Mouse (Mus musculus) ES-E14 (cell line): ENCODE measurements around the gene Pip5kl1. TPM values are rescaled to one million over a fixed set of nuclear protein-coding genes. Genes with fewer than 3 reads are reported as not detected.
A peak's percentile ranks its signal among the peaks of the same experiment; 100 is the strongest.

Experiments used
- DNase-seq: peaks from one replicate; pipeline ENCODE4 v3.0.0-alpha.2; 2013; ENCODE audit warnings: low read depth, low spot score
- H3K27ac ChIP-seq: 2 replicates; pipeline ENCODE4 v1.5.1; 2012; ENCODE audit warnings: low read depth, mild to moderate bottlenecking, low read length, moderate library complexity, mixed read lengths; ENCODE audit not compliant: poor library complexity, insufficient read depth, severe bottlenecking
- H3K36me3 ChIP-seq: 2 replicates; pipeline ENCODE4 v1.6.1; 2012; ENCODE audit warnings: mild to moderate bottlenecking, low read length, moderate library complexity, mixed read lengths; ENCODE audit not compliant: control insufficient read depth, poor library complexity, insufficient read depth, severe bottlenecking
- H3K4me1 ChIP-seq, 2 experiments: fragments of 150-350 bp in 1 of 2; sonication (generic) in 1 of 2; 2 replicates each; pipeline ENCODE4 v1.6.1; 2012; ENCODE audit warnings: low read length in 2 of 2, mild to moderate bottlenecking in 1 of 2, mixed read lengths in 1 of 2; ENCODE audit not compliant: control insufficient read depth in 2 of 2, insufficient read depth in 2 of 2, poor library complexity in 1 of 2
- H3K4me3 ChIP-seq, 2 experiments: fragments of 150-350 bp in 1 of 2; sonication (generic) in 1 of 2; 2 replicates each; pipeline ENCODE4 v1.5.1; 2012; ENCODE audit warnings: low read length in 2 of 2, low read depth in 1 of 2, mild to moderate bottlenecking in 1 of 2, mixed read lengths in 1 of 2; ENCODE audit not compliant: insufficient read depth in 1 of 2, poor library complexity in 1 of 2, severe bottlenecking in 1 of 2
- H3K9ac ChIP-seq: 2 replicates; pipeline ENCODE4 v1.6.1; 2012; ENCODE audit warnings: low read depth, mild to moderate bottlenecking, low read length, mixed read lengths; ENCODE audit not compliant: poor library complexity, insufficient read depth, severe bottlenecking
- H3K9me3 ChIP-seq: fragments of 150-350 bp; sonication (generic); 2 replicates; pipeline ENCODE4 v1.6.1; 2012; ENCODE audit warnings: low read depth, mild to moderate bottlenecking, low read length; ENCODE audit not compliant: control insufficient read depth, insufficient read depth
- CHD2 ChIP-seq: IDR thresholded peaks from 2 replicates; pipeline ENCODE4 v1.6.1; 2014; ENCODE audit warnings: mild to moderate bottlenecking, low read depth, low read length, inconsistent platforms
- HCFC1 ChIP-seq: IDR thresholded peaks from 2 replicates; pipeline ENCODE4 v1.6.1; 2012; ENCODE audit warnings: low read length, inconsistent platforms, borderline replicate concordance; ENCODE audit not compliant: insufficient read depth
- MAFK ChIP-seq: IDR thresholded peaks from 2 replicates; pipeline ENCODE4 v1.6.1; 2014; ENCODE audit warnings: mild to moderate bottlenecking, low read depth, low read length, inconsistent platforms; ENCODE audit not compliant: insufficient read depth
- ZC3H11A ChIP-seq: IDR thresholded peaks from 2 replicates; pipeline ENCODE4 v1.6.1; 2012; ENCODE audit warnings: low read depth, mild to moderate bottlenecking, inconsistent platforms, low read length, borderline replicate concordance
- ZNF384 ChIP-seq: IDR thresholded peaks from 2 replicates; pipeline ENCODE4 v1.6.1; 2012; ENCODE audit warnings: low read depth, low read length, inconsistent platforms
- in situ Hi-C, 2 experiments: fragments of 600-800 bp; cut with MboI; formaldehyde crosslinking; loops; one replicate each; pipeline ENCODE4 v1.15.1; 2025; ENCODE audit warnings: low sequenced_read_pairs in 2 of 2, inconsistent platforms in 1 of 2; ENCODE audit not compliant: unreplicated experiment in 2 of 2
- total RNA-seq: library from RNA; depleted of rRNA; stranded (reverse); fragments of 300-350 nt; gene quantifications from 2 replicates; pipeline ENCODE4 v1.2.3, GENCODE M21; 2012

Pip5kl1 gene
- total RNA-seq, 1 experiment: 3.5 TPM

GRCm38 (mm10) chr2:32536086-32536633 is 38.4 kb upstream of the Pip5kl1 start:
- Histone ChIP-seq H3K27ac (no peak overlapping the region), H3K36me3 (peaks cover 2% of the 10 kb centered on the region; the same call in 1 of the 2 replicates), H3K9ac (peak overlapping the region; percentile 89), H3K9me3 (no peaks in the 10 kb centered on the region), H3K4me3 (peak overlapping the region; percentile 92 to 97), H3K4me1 (peaks cover 5 to 27% of the 10 kb centered on the region in 2 experiments; a peak in 2 of 4 replicates)
- no peak for TF ChIP-seq CHD2
- TF ChIP-seq ZNF384: no peak
- no peak for TF ChIP-seq HCFC1
- TF ChIP-seq ZC3H11A: no peak
- no peak for TF ChIP-seq MAFK
- in situ Hi-C loops: no loop called here
- DNase-seq: no peak

GRCm38 (mm10) chr2:32536634-32537359 is 37.8 kb upstream of the Pip5kl1 start:
- no peaks in the 10 kb centered on the region for H3K9me3 ChIP-seq
- H3K4me3 ChIP-seq: peak overlapping the region; percentile 92 to 97
- H3K4me1 ChIP-seq: peaks cover 5 to 28% of the 10 kb centered on the region in 2 experiments; a peak in 2 of 4 replicates
- TF ChIP-seq MAFK (no peak), HCFC1 (no peak), ZC3H11A (no peak), CHD2 (no peak), ZNF384 (no peak)
- in situ Hi-C loops: no loop called here
- no peak overlapping the region for H3K27ac ChIP-seq
- DNase-seq: no peak
- H3K9ac ChIP-seq: peak overlapping the region; percentile 89
- H3K36me3 ChIP-seq: peaks cover 2% of the 10 kb centered on the region; the same call in 1 of the 2 replicates

- H3K27ac ChIP-seq: no peak overlapping the region
- H3K4me1 ChIP-seq: peaks cover 5 to 28% of the 10 kb centered on the region in 2 experiments; a peak in 2 of 4 replicates
- in situ Hi-C loops: no loop called here
- peaks cover 2% of the 10 kb centered on the region; the same call in 1 of the 2 replicates for H3K36me3 ChIP-seq
- H3K9me3 ChIP-seq: no peaks in the 10 kb centered on the region
- TF ChIP-seq HCFC1 (no peak), ZNF384 (no peak), CHD2 (no peak), MAFK (no peak), ZC3H11A (no peak)
- no peak for DNase-seq
- H3K4me3 ChIP-seq: peak overlapping the region; percentile 92 to 97
- H3K9ac ChIP-seq: peak overlapping the region; percentile 42; the same call in 1 of the 2 replicates
Measured at GRCm38 (mm10) chr2:32537360-32537905, 37.2 kb upstream of the Pip5kl1 start.

- Histone ChIP-seq H3K4me1 (peaks cover 5 to 28% of the 10 kb centered on the region in 2 experiments; a peak in 2 of 4 replicates), H3K9me3 (no peaks in the 10 kb centered on the region), H3K9ac (no peak overlapping the region), H3K36me3 (peaks cover 2% of the 10 kb centered on the region; the same call in 1 of the 2 replicates), H3K4me3 (0 out of 4 replicates have a peak overlapping the region, but pooled peaks have one; percentile 92 to 97), H3K27ac (no peak overlapping the region)
- in situ Hi-C loops: no loop called here
- no peak for DNase-seq
- TF ChIP-seq HCFC1: no peak
- no peak for TF ChIP-seq MAFK
- TF ChIP-seq ZNF384: no peak
- TF ChIP-seq CHD2: no peak
- no peak for TF ChIP-seq ZC3H11A
Measured at GRCm38 (mm10) chr2:32537941-32538340, 36.7 kb upstream of the Pip5kl1 start.
